Mouse (Mus musculus) ES-Bruce4 (cell line): Measurements from ENCODE around the gene Ifnk.

Source experiments
- CTCF ChIP-seq: IDR thresholded peaks from one replicate; pipeline ENCODE4 v1.8.1; 2011; ENCODE audit warnings: low read depth, low read length
- EP300 ChIP-seq: IDR thresholded peaks from 2 replicates; pipeline ENCODE4 v1.6.1; 2011; ENCODE audit warnings: low read depth, low read length; ENCODE audit not compliant: insufficient read depth
- POLR2A ChIP-seq: IDR thresholded peaks from one replicate; pipeline ENCODE4 v1.8.1; 2011; ENCODE audit warnings: low read length; ENCODE audit not compliant: insufficient read depth

DNA sequence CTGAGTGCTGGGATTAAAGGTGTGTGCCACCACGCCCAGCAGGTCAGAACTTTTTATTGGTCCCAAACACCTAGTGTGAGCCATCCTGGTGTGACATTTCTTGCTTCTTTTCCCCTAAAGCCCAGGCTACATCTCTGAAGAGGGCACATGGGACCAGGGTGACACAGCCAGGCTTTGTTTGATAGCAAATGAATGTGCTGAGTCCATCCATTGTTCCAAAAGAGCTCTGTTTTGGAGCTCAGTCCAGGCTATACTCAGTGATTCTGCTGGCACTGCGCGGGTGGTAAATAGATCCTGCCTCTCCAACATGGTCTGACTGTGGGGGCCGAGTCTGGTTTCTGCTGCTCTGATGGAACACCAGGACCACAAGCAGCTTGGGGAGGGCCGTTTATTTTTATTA is 16.0 kb downstream of the Ifnk start:
- no peak for TF ChIP-seq POLR2A
- no peak for TF ChIP-seq CTCF
- no peak for TF ChIP-seq EP300
